Mouse (Mus musculus): ENCODE results near the gene Mrpl43. TPM values are rescaled to one million over a fixed set of nuclear protein-coding genes. Genes with fewer than 3 reads are reported as not detected.
A peak's percentile ranks its signal among the peaks of the same experiment; 100 is the strongest.

Mrpl43 gene
- polyA plus RNA-seq, 1 experiment from 2014 or later: 79.9 TPM

DNA sequence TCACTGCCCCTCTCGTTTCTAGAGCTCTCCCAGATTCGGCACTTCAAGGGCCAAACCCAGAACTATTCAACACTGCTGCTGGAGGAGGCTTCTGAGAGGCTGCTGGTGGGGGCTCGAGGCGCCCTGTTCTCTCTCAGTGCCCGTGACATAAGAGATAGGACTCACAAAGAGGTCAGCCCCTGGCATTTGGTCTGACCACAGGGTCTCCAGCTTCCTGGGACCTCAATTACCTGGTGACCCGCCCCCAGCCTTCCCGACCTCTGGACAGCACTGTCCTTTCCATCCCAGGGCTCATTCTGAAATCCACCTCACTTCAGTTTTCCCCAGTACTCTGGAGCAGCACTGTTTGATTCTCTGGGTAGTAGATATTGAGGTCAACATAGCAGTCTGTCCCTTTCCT lies 13.5 kb downstream of the Mrpl43 start:
- WGBS: 55% methylated on average over 7 of the region's 7 CpGs
- Histone ChIP-seq H3K4me2 (ENCODE audit: low read length) (no peak overlapping the region), H3K9me3 (replicated peaks; ENCODE audit: low read length) (no peaks in the 10 kb centered on the region), H3K4me3 (replicated peaks; ENCODE audit: low read depth, low read length) (no peak overlapping the region), H3K9ac (ENCODE audit: low read depth, low read length) (no peak overlapping the region), H3K27me3 (ENCODE audit: insufficient read depth, low read length) (no peaks in the 10 kb centered on the region), H3K4me1 (replicated peaks; ENCODE audit: insufficient read depth, low read length) (0 out of 2 replicates have a peak, but pooled peaks cover 17% of the 10 kb centered on the region), H3K36me3 (ENCODE audit: insufficient read depth, low read length) (0 out of 2 replicates have a peak, but pooled peaks cover 3% of the 10 kb centered on the region), H3K27ac (no peak overlapping the region)
- ATAC-seq (replicated peaks; ENCODE audit: low FRiP score, low read depth): no peak
- no peak for TF ChIP-seq CTCF (IDR thresholded peaks at IDR 0.05; ENCODE audit: low read depth)
- DNase-seq (ENCODE audit: low spot score): no peak

DNA sequence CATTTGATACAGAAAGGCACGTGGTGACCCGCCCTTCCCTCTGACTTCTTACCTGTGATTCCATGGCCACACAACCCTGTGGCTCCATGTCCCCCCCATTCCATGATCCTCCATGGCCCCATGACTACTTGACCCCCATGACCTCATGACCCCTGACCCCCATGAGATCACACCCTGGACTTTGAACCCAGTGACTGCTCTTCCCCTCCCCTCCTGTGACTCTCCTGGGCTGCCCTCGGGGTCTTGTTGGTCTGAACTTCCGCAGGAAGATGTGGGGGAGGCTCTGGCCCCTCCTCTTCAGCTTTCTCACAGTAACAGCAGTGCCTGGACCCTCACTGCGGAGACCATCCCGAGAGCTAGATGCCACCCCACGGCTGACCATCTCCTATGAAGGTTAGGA lies 14.0 kb downstream of the Mrpl43 start:
- no peak overlapping the region for H3K27ac ChIP-seq
- 36% methylated on average over 7 of the region's 7 CpGs for WGBS
- no peak for DNase-seq (ENCODE audit: low spot score)
- H3K4me3 ChIP-seq (replicated peaks; ENCODE audit: low read depth, low read length): no peak overlapping the region
- 0 out of 2 replicates have a peak, but pooled peaks cover 3% of the 10 kb centered on the region for H3K36me3 ChIP-seq (ENCODE audit: insufficient read depth, low read length)
- no peaks in the 10 kb centered on the region for H3K9me3 ChIP-seq (replicated peaks; ENCODE audit: low read length)
- H3K4me2 ChIP-seq (ENCODE audit: low read length): no peak overlapping the region
- no peak for TF ChIP-seq CTCF (IDR thresholded peaks at IDR 0.05; ENCODE audit: low read depth)
- H3K4me1 ChIP-seq (replicated peaks; ENCODE audit: insufficient read depth, low read length): 0 out of 2 replicates have a peak, but pooled peaks cover 17% of the 10 kb centered on the region
- no peak for ATAC-seq (replicated peaks; ENCODE audit: low FRiP score, low read depth)
- H3K9ac ChIP-seq (ENCODE audit: low read depth, low read length): no peak overlapping the region
- no peaks in the 10 kb centered on the region for H3K27me3 ChIP-seq (ENCODE audit: insufficient read depth, low read length)

DNA sequence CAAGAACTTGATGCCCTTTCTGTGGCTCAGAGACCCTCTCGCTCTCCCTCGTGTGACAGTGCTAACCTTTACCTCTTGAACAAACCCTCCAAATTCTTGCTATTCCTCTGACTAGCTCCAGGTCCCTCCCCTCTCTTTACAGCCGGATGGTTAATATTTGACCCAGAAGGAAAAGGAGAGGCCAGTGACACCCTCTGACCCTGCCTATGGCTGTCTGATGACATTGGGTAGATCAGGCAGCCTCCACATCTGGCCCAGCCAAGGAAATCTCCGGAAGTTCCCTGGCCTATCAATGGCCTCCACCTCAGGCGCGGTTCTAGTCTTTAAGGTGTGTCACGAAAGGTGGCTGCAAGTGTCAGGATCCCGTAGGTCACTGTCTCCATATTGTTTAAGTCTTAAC lies 15.2 kb downstream of the Mrpl43 start:
- no peaks in the 10 kb centered on the region for H3K9me3 ChIP-seq (replicated peaks; ENCODE audit: low read length)
- H3K4me3 ChIP-seq (replicated peaks; ENCODE audit: low read depth, low read length): no peak overlapping the region
- H3K4me2 ChIP-seq (ENCODE audit: low read length): no peak overlapping the region
- 0 out of 2 replicates have a peak overlapping the region, but pooled peaks have one; percentile 28 for H3K27ac ChIP-seq
- DNase-seq (ENCODE audit: low spot score) (peak; percentile 38), ATAC-seq (replicated peaks; ENCODE audit: low FRiP score, low read depth) (0 out of 2 replicates have a peak, but pooled peaks have one; percentile 27)
- WGBS: 68% methylated on average over 8 of the region's 8 CpGs
- 0 out of 2 replicates have a peak, but pooled peaks cover 17% of the 10 kb centered on the region for H3K4me1 ChIP-seq (replicated peaks; ENCODE audit: insufficient read depth, low read length)
- H3K9ac ChIP-seq (ENCODE audit: low read depth, low read length): no peak overlapping the region
- H3K36me3 ChIP-seq (ENCODE audit: insufficient read depth, low read length): 0 out of 2 replicates have a peak, but pooled peaks cover 3% of the 10 kb centered on the region
- H3K27me3 ChIP-seq (ENCODE audit: insufficient read depth, low read length): no peaks in the 10 kb centered on the region
- TF ChIP-seq CTCF (IDR thresholded peaks at IDR 0.05; ENCODE audit: low read depth): no peak

DNA sequence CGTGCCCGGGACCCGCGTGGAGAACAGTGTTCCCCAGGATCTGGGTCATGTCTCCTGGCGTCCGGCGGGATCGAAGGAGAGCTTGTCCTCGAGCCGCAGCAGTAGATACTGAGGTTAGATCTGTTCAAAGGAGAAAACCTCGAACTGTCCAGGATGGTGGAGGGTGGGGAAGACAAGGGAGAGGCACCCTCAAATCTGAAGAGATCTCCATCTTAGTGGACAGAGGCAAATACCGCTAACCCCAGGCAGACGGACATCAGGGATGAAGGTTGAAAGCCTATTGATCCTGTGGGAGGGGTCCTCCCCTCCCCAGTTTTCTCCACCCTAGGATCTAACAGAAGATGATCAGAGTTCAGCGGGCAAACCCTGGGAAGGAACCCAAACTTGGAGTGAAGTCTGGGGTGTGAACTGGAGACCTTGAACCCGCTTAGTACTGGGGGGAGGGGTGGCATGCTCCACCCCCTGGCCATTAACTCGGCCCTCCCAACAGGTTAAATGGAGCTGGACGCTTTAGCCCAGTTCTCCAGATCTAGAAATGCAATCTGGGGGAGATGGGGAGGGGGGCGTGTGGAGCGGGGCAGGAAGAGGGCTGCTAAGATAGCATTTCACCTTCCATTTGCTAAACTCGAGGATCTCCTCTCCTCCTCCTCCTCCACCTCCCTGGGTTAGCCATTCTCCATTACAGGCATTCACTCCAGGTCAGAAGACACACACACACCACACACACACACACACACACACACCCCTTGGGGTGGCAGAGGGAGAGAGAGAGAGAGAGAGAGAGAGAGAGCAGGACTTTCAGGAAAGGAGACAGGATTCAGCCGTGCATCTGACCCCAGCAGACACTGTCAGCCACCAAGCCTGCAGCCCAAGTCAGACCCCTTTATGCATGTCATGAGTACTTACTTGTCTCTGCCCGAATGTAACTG lies 16.4 kb downstream of the Mrpl43 start:
- 0 out of 2 replicates have a peak, but pooled peaks cover 3% of the 10 kb centered on the region for H3K36me3 ChIP-seq (ENCODE audit: insufficient read depth, low read length)
- no peak for TF ChIP-seq CTCF (IDR thresholded peaks at IDR 0.05; ENCODE audit: low read depth)
- DNase-seq (ENCODE audit: low spot score) (peak; percentile 46), ATAC-seq (replicated peaks; ENCODE audit: low FRiP score, low read depth) (0 out of 2 replicates have a peak, but pooled peaks have one; percentile 7)
- no peaks in the 10 kb centered on the region for H3K9me3 ChIP-seq (replicated peaks; ENCODE audit: low read length)
- WGBS: 6% methylated on average over 22 of the region's 22 CpGs
- H3K27ac ChIP-seq: peak overlapping the region; percentile 44; the same call in 1 of the 2 replicates
- H3K9ac ChIP-seq (ENCODE audit: low read depth, low read length): peak overlapping the region; percentile 73
- peak overlapping the region; percentile 64 for H3K4me3 ChIP-seq (replicated peaks; ENCODE audit: low read depth, low read length)
- H3K27me3 ChIP-seq (ENCODE audit: insufficient read depth, low read length): no peaks in the 10 kb centered on the region
- H3K4me1 ChIP-seq (replicated peaks; ENCODE audit: insufficient read depth, low read length): 0 out of 2 replicates have a peak, but pooled peaks cover 17% of the 10 kb centered on the region
- peak overlapping the region; percentile 97 for H3K4me2 ChIP-seq (ENCODE audit: low read length)

DNA sequence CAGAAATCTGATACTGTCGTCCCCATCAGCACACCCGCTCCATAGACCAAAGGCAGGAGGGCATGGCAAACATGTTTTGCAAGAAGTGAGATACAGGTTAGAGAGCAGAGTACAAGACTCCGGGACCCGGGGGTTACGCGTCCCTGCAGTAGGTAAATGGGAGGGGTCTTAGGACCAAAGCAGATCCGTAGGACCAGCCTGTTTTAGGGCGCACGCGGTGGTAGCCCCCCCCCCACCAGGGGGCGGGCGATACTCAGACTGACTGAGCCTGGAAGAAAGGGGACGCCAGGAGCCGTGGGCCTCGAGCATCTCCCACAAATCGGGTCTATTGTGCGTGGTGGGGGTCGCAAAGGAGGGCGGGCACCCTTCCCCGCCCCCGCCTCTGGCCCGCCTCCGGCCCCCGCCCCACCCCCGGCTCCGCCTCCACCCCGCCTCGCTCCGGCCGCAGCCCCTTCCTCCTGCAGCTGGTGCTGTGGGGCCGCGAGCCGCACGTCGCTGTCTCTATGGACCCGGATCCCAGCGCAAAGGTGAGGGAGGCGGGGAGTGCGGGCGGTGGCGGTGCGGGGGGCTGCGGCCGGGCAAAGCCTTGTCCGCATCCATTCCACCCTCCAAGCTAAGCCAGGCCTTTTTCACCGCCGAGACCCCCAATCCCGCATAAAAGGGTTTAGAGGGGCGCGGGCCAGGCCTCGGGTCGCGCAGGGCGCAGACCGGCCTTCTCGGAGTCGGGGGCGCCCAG lies 17.2 kb downstream of the Mrpl43 start, which contains the start of gene Sema4g:
Gene Sema4g (plus strand): TSS at position 271 of the 736 bp plus-strand sequence.
- peak; percentile 54 for DNase-seq (ENCODE audit: low spot score)

More for the DNA sequence above, 17.2 kb downstream of the Mrpl43 start, which contains the start of gene Sema4g:
- no peaks in the 10 kb centered on the region for H3K9me3 ChIP-seq (replicated peaks; ENCODE audit: low read length)
- peak within 1 kb of the TSS; percentile 64 for H3K4me3 ChIP-seq (replicated peaks; ENCODE audit: low read depth, low read length)
- WGBS: under 1% methylated on average over 52 of the region's 58 CpGs
- peak; percentile 35 for ATAC-seq (replicated peaks; ENCODE audit: low FRiP score, low read depth)
- peak within 1 kb of the TSS; percentile 44; the same call in 1 of the 2 replicates for H3K27ac ChIP-seq
- H3K9ac ChIP-seq (ENCODE audit: low read depth, low read length): peak within 1 kb of the TSS; percentile 73
- TF ChIP-seq CTCF (IDR thresholded peaks at IDR 0.05; ENCODE audit: low read depth): peak; percentile 52
- 0 out of 2 replicates have a peak, but pooled peaks cover under 1% of the 10 kb centered on the region for H3K36me3 ChIP-seq (ENCODE audit: insufficient read depth, low read length)
- 0 out of 2 replicates have a peak, but pooled peaks cover 17% of the 10 kb centered on the region for H3K4me1 ChIP-seq (replicated peaks; ENCODE audit: insufficient read depth, low read length)
- H3K27me3 ChIP-seq (ENCODE audit: insufficient read depth, low read length): no peaks in the 10 kb centered on the region
- H3K4me2 ChIP-seq (ENCODE audit: low read length): peak within 1 kb of the TSS; percentile 97
